Mouse (Mus musculus) small intestine, adult 2 months (tissue): ENCODE data around the gene Olfr1161. TPM values are rescaled to one million over a fixed set of nuclear protein-coding genes. Genes with fewer than 3 reads are reported as not detected.
"Not testable (repeated sequence)": the region's sequence is repeated elsewhere in the genome, so short reads cannot be mapped to it uniquely, and the experiment has no call there.

Source experiments
- H3K27ac ChIP-seq: fragments of 200-500 bp; 2 replicates; pipeline ENCODE4 v1.5.1; 2012; ENCODE audit warnings: low read depth, low read length, control low read depth, inconsistent platforms; ENCODE audit not compliant: insufficient read depth
- H3K27me3 ChIP-seq: fragments of 200-500 bp; 2 replicates; pipeline ENCODE4 v1.6.1; 2012; ENCODE audit warnings: mild to moderate bottlenecking, moderate library complexity, low read length, inconsistent platforms; ENCODE audit not compliant: control insufficient read depth, insufficient read depth
- H3K36me3 ChIP-seq: fragments of 200-500 bp; 2 replicates; pipeline ENCODE4 v1.6.1; 2012; ENCODE audit warnings: mild to moderate bottlenecking, low read length, control low read depth, inconsistent platforms; ENCODE audit not compliant: control insufficient read depth, insufficient read depth
- H3K4me1 ChIP-seq: fragments of 200-500 bp; 2 replicates; pipeline ENCODE4 v1.6.1; 2012; ENCODE audit warnings: low read length, inconsistent platforms, mixed read lengths; ENCODE audit not compliant: control insufficient read depth, insufficient read depth, insufficient read length
- H3K4me3 ChIP-seq: fragments of 200-500 bp; 2 replicates; pipeline ENCODE4 v1.5.1; 2012; ENCODE audit warnings: low read depth, mild to moderate bottlenecking, control low read depth, inconsistent platforms, low read length, moderate library complexity
- CTCF ChIP-seq: fragments of 200-500 bp; IDR thresholded peaks from 2 replicates; pipeline ENCODE4 v1.5.1; 2012; ENCODE audit warnings: low read depth, mild to moderate bottlenecking, control low read depth, inconsistent platforms, low read length, moderate library complexity, mixed read lengths; ENCODE audit not compliant: insufficient replicate concordance, insufficient read length; ENCODE audit errors: extremely low read depth
- POLR2A ChIP-seq: fragments of 200-500 bp; IDR thresholded peaks from 2 replicates; pipeline ENCODE4 v1.6.1; 2012; ENCODE audit warnings: low read depth, mild to moderate bottlenecking, control low read depth, inconsistent platforms, low read length, moderate library complexity
- WGBS: fragments of 180-500 bp; shearing (Covaris S2); methylation state at CpG from one replicate; pipeline ENCODE4 v1.1.7; 2018; 5-methylcytosine and 5-hydroxymethylcytosine counted together
- polyA plus RNA-seq: library from polyadenylated mRNA; depleted of rRNA; stranded (reverse); fragments of >200 nt; gene quantifications from 2 replicates; pipeline ENCODE4 v1.2.3, GENCODE M21; 2012; rRNA removed

Olfr1161 gene
- not detected in 2 replicates for polyA plus RNA-seq

- not testable (repeated sequence) for H3K4me1 ChIP-seq, H3K36me3 ChIP-seq, H3K27ac ChIP-seq, H3K4me3 ChIP-seq, H3K27me3 ChIP-seq
- WGBS = 70% methylated on average over 1 of the region's 1 CpGs
Observed at GRCm38 (mm10) chr2:88022474-88022873, at the start of gene Olfr1161. TSS of gene Olfr1161 (plus strand) at chr2:88022774.

GRCm38 (mm10) chr2:87974563-87974962, 48.0 kb upstream of the Olfr1161 start, which contains the start of gene Olfr74:
TSS of gene Olfr74 (minus strand) at chr2:87974663.
- Histone ChIP-seq H3K4me1 (no peaks in the 10 kb centered on the region), H3K36me3 (no peaks in the 10 kb centered on the region), H3K4me3 (no peak within 1 kb of the TSS), H3K27ac (no peak within 1 kb of the TSS), H3K27me3 (no peaks in the 10 kb centered on the region)
- 72% methylated on average over 3 of the region's 3 CpGs for WGBS
- TF ChIP-seq CTCF = no peak

- Histone ChIP-seq H3K36me3 (no peaks in the 10 kb centered on the region), H3K4me1 (no peaks in the 10 kb centered on the region), H3K27me3 (no peaks in the 10 kb centered on the region), H3K27ac (no peak within 1 kb of the TSS), H3K4me3 (no peak within 1 kb of the TSS)
- TF ChIP-seq CTCF (no peak), POLR2A (no peak)
Observed at GRCm38 (mm10) chr2:87989813-87990212, 32.8 kb upstream of the Olfr1161 start, which contains the start of gene Olfr1158. TSS of gene Olfr1158 (plus strand) at chr2:87990113.

GRCm38 (mm10) chr2:88007515-88008318, 14.9 kb upstream of the Olfr1161 start, which contains the start of gene Olfr1160:
TSS of gene Olfr1160 (minus strand) at chr2:88008268.
- Histone ChIP-seq H3K4me1 (no peaks in the 10 kb centered on the region), H3K27me3 (no peaks in the 10 kb centered on the region), H3K27ac (no peak within 1 kb of the TSS), H3K4me3 (no peak within 1 kb of the TSS), H3K36me3 (no peaks in the 10 kb centered on the region)
- TF ChIP-seq POLR2A (no peak), CTCF (no peak)

- Histone ChIP-seq H3K4me1 (no peaks in the 10 kb centered on the region), H3K27me3 (no peaks in the 10 kb centered on the region), H3K4me3 (no peak within 1 kb of the TSS), H3K27ac (no peak within 1 kb of the TSS), H3K36me3 (no peaks in the 10 kb centered on the region)
- no peak for TF ChIP-seq CTCF
- TF ChIP-seq POLR2A = no peak
Observed at GRCm38 (mm10) chr2:88037599-88037998, 15.0 kb downstream of the Olfr1161 start, which contains the start of gene Olfr73. TSS of gene Olfr73 (minus strand) at chr2:88037699.

GRCm38 (mm10) chr2:88051029-88051428, 28.5 kb downstream of the Olfr1161 start, which contains the start of gene Olfr1162:
TSS of gene Olfr1162 (minus strand) at chr2:88051129.
- Histone ChIP-seq H3K4me1 (no peaks in the 10 kb centered on the region), H3K27ac (no peak within 1 kb of the TSS), H3K36me3 (no peaks in the 10 kb centered on the region), H3K4me3 (no peak within 1 kb of the TSS), H3K27me3 (no peaks in the 10 kb centered on the region)
- WGBS = 94% methylated on average over 1 of the region's 1 CpGs
- TF ChIP-seq CTCF (no peak), POLR2A (no peak)

GRCm38 (mm10) chr2:88063587-88063986, 41.0 kb downstream of the Olfr1161 start:
- TF ChIP-seq CTCF (no peak), POLR2A (no peak)
- Histone ChIP-seq H3K27me3 (no peaks in the 10 kb centered on the region), H3K27ac (no peak overlapping the region), H3K4me1 (no peaks in the 10 kb centered on the region), H3K36me3 (no peaks in the 10 kb centered on the region), H3K4me3 (no peak overlapping the region)
- 82% methylated on average over 2 of the region's 2 CpGs for WGBS
